Mouse (Mus musculus) WW6 (cell line): ENCODE results near the gene Prss38.
"Not testable (repeated sequence)": the region's sequence is repeated elsewhere in the genome, so short reads cannot be mapped to it uniquely, and the experiment has no call there.

Experiments used
- DNase-seq: peaks from one replicate; pipeline ENCODE4 v3.0.0-alpha.2; 2013; ENCODE audit warnings: low read depth, low spot score

Gene Prss38

DNA sequence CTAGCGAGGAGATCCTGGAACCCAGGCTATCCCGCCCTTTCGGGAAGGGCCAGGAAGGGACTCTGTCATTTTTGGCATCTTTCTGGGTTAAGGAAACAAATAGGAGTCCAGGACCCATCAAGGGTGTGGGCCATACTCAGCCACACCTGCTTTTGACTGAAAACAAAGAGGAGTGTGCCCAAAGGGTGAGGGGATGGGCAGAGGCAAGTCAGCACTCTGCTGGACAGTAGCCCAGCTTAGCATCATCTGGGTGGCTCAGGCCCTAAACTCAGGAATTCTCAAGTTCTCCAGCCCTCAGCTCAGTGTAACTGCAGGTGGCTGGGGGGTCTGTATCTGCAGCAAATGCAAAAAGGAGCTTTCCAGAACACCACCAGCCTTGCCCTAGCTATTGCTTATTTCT lies 2.5 kb upstream of the Prss38 start:
- DNase-seq, result no peak

GRCm38 (mm10) chr11:59369848-59370247 lies 5.6 kb downstream of the Prss38 start:
- DNase-seq, result no peak

DNA sequence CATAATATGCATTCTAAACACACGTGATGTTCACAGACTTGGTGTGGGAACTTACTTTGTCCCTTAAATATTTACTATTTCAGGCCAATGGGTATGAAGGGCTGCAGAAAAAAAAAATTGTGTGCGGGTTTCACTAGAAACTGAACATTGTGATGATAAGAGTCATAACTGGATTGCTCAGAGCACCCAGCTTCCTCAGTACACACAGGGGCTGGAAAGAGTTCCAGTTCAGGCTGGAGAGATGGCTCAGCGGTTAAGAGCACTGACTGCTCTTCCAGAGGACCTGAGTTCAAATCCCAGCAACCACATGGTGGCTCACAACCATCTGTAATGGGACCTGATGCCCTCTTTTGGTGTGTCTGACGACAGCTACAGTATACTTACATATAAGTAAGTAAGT lies 7.5 kb downstream of the Prss38 start:
- not testable (repeated sequence) for DNase-seq

GRCm38 (mm10) chr11:59366633-59367032 lies 8.8 kb downstream of the Prss38 start:
- DNase-seq, result peak; percentile 36

DNA sequence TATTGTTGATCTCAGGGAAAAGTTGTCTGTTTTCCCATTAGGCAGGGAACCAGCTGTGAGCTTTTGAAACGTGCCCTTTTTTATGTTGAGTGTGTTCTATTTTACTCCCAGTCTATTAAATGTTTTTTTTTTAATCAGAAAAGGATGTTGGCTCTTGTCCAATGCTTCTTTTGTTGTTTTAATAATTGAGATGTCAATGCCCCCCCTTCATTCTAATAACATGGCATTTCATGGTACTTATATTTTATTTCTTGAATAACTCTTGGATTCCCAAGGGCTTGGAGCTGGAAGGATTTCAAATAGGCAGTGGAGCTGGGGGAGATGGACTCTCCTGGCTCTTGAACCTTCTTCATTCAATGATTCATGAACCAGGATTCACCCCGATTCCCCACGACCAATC lies 9.4 kb downstream of the Prss38 start:
- DNase-seq, result no peak

DNA sequence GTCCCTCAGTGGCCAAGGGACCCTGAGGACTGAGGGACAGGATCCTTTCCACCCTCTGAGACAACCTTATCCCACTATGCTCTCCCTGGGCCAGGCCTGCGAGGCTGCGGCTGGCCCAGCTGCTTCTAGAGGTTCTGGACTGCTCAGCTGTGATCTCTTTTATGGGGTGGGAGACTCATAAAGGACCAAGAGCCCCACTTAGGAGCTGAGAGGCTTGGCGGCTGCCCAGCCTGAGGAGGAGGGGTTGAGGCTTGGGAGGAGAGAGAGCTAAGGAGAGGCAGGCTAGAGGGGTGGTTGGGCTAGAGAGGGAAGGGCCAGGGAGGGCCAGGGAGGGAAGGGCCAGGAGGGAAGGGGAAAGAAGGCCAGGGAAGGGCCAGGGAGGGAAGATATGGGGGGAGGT lies 11.0 kb downstream of the Prss38 start:
- DNase-seq, result no peak

GRCm38 (mm10) chr11:59364007-59364406 lies 11.4 kb downstream of the Prss38 start:
- DNase-seq, result no peak

DNA sequence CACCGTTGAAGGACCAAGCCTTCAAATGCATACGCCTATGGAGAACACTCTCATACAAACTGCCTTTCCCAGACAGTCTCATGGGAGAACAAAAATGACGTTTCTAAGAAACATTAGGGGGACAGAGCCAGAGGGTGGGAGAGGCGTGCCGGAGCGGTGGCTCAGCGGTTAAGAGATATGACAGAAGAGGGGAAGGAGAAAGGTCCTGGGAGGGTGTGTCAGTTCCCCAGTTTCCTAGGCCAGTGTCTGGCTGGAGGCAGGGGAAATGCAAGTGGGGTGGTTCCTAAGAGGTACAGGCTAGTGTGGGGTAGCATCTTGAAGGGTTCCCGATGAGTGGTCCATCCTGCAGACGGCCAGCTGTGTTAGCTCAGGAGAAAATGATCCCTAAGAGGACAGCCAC lies 14.2 kb downstream of the Prss38 start:
- no peak for DNase-seq

DNA sequence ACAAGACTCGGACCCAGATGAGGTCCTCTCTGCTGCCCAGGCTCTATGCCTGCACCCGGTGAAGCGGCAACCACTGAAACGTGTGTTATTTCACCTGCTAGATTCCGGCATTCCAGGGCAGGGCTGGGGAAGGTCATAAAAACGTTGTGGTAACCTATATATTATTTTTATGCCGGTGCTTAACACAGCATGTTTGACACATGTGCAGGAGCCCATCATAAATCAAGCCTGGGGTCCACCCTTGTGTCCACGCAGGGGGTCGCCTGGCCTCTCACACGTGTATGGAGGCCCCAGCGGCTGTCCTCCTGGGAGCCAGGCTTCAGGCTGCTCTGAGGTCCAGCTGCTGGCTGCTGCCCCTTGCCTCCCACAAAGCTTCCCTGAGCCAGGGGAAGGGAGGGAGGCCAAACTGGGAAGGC lies 18.6 kb downstream of the Prss38 start:
- no peak for DNase-seq

- DNase-seq, result no peak
These were observed 20.7 kb downstream of the Prss38 start for GRCm38 (mm10) chr11:59354793-59355192.

- no peak for DNase-seq
These were observed 25.1 kb downstream of the Prss38 start for GRCm38 (mm10) chr11:59350326-59350725.

- DNase-seq, result no peak
These were observed 29.1 kb downstream of the Prss38 start for GRCm38 (mm10) chr11:59346166-59346910.

DNA sequence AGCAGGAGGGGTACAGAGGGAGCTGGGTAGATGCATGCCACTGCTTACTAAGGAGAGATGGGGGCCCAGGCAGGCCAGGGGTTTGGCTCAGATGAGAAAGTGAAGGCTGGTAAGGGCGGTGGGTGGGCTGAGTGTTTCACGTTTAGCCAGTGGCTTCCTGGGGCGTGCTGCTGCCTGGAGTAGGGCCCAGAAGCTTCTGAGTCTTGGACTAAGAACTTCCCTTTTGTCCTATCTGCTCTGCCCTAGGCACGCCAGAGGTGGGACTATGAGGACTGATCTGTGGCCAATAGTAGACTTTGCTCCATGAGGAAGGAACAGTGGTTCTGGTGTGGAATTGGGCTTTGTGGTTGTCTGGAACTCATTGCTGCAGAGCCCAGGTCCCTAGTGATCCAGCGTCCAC lies 32.5 kb downstream of the Prss38 start:
- no peak for DNase-seq

GRCm38 (mm10) chr11:59338736-59339120 lies 36.7 kb downstream of the Prss38 start:
- DNase-seq, result no peak

DNA sequence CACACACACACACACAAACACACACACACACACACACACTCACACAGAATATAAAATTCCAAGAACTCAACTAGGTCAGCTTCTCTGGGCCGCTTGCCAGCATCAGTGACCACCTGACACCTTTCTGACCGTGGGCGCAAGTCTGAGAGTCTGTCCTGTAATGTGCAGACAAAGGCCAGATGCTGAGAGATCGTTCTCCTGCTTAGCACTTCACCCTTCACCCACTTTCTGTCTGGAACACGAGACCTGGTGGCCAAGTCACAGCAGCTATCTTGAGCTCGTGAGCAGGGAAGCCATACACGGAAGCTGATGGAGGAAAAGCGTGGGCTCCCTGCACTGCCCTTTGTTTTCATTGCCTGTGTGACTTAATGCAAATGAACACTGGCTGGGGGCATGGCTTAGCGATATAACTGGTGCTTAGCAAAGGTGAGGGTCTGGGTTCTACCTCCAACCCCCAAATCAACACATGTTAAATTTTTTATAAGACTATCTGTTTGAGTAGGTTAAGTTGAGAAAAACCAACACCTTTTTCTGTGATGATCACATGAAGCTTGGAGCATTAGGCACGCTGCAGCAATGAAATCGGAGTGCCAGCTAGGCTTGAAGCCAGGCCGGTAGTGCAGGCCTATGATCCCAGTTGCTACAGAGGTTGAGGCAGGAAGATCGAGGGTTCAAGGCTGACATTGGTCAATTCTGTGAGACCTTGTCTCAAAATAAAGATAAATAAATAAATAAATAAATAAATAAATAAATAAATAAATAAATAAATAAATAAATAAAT lies 37.3 kb downstream of the Prss38 start:
- DNase-seq, result no peak

- DNase-seq, result no peak
These were observed 39.1 kb downstream of the Prss38 start for GRCm38 (mm10) chr11:59336381-59336780.

GRCm38 (mm10) chr11:59335942-59336341 lies 39.5 kb downstream of the Prss38 start:
- no peak for DNase-seq

- DNase-seq, result no peak
These were observed 40.3 kb downstream of the Prss38 start for GRCm38 (mm10) chr11:59335150-59335549.

- no peak for DNase-seq
These were observed 42.5 kb downstream of the Prss38 start for GRCm38 (mm10) chr11:59332938-59333337.

DNA sequence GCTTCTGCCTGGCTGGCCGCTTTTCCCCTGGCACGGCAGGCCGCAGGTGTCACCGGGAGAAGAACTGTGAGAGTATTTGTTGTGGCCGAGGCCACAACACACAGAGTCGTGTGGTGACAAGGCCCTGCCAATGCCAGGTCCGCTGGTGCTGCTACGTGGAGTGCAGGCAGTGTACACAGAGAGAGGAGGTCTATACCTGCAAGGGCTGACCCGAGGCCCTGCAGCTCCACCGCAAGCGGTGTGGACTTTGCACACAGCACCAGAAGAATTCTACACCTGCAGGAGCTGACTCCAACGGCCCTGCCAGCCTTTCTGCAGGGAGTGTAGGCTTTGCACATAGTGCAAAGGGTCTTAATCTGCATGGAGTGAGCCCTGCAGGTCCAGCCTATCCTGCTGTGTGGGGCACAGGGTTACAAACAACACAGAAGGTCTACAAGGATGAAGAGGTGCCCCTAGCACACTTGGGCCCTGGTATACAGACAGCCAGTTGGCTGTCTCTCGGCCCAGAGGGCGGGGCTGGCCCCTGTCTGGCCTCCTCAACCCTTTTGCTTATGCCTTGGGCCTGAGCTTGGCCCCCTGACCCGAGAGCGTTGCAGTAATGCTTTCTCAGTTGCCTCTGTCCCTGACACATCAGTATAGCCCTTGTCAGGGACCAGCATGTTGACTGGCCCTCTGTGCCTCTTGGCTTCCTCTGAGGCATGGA lies 44.1 kb downstream of the Prss38 start:
- no peak for DNase-seq

GRCm38 (mm10) chr11:59330560-59330959 lies 44.9 kb downstream of the Prss38 start:
- DNase-seq, result peak; percentile 65

DNA sequence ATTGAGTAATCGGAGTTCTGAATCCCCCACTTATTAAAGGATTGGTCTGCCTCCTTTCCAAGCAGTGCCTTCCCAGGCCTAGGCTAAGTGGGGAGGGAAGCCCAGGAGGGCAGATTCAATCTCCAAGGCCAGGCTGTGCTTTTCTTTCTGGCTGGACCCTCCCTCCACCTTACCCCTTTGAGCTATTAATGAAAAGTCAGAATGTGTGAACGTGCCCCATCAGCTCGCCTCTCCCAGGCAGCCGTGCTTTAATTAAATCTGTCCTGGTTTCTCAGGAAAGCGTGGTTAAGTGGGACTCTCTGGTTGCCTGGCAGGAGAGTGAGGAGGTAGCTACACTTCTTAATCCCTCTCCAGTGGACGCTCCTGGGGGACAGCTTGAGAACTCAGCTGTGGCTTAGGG lies 45.8 kb downstream of the Prss38 start:
- no peak for DNase-seq

DNA sequence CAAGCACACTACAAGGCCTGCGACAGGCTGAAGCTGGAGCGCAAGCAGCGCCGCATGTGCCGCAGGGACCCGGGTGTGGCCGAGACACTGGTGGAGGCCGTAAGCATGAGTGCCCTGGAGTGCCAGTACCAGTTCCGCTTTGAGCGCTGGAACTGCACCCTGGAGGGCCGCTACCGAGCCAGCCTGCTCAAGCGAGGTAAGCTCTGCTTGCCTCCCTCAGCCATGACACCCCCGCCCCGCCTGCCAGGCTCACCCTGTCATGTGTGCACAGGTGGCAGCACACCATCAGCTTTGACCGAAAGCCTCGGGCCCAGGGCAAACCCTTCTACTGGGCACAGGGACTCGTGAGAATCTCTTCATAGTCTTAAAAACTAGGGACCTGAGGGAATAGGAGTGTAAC lies 47.8 kb downstream of the Prss38 start:
- no peak for DNase-seq
